Mouse (Mus musculus) bone marrow macrophage, adult 2 months (primary cell): Measurements from ENCODE around the gene Clic3. TPM values are rescaled to one million over a fixed set of nuclear protein-coding genes. Genes with fewer than 3 reads are reported as not detected.

Source experiments
- H3K27ac ChIP-seq: 2 replicates; pipeline ENCODE4 v1.5.1; 2012; ENCODE audit warnings: low read depth, low read length; ENCODE audit not compliant: insufficient read depth
- H3K4me1 ChIP-seq: 2 replicates; pipeline ENCODE4 v1.6.1; 2012; ENCODE audit warnings: low read length; ENCODE audit not compliant: control insufficient read depth, insufficient read depth
- H3K4me3 ChIP-seq: 2 replicates; pipeline ENCODE4 v1.5.1; 2012; ENCODE audit warnings: mild to moderate bottlenecking, low read length, moderate library complexity; ENCODE audit not compliant: insufficient read depth
- CTCF ChIP-seq: IDR thresholded peaks from 2 replicates; pipeline ENCODE4 v1.5.1; 2012; ENCODE audit warnings: low read depth, mild to moderate bottlenecking, low read length, moderate library complexity
- POLR2A ChIP-seq: IDR thresholded peaks from 2 replicates; pipeline ENCODE4 v1.6.1; 2012; ENCODE audit warnings: mild to moderate bottlenecking, low read depth, low read length, borderline replicate concordance
- polyA plus RNA-seq: library from polyadenylated mRNA; stranded (reverse); fragments of >200 nt; gene quantifications from 2 replicates; pipeline ENCODE4 v1.2.4, GENCODE M21; 2012; ENCODE audit not compliant: missing spikeins, insufficient read depth, insufficient read length

Clic3 gene
- polyA plus RNA-seq, 1 experiment = not detected

DNA sequence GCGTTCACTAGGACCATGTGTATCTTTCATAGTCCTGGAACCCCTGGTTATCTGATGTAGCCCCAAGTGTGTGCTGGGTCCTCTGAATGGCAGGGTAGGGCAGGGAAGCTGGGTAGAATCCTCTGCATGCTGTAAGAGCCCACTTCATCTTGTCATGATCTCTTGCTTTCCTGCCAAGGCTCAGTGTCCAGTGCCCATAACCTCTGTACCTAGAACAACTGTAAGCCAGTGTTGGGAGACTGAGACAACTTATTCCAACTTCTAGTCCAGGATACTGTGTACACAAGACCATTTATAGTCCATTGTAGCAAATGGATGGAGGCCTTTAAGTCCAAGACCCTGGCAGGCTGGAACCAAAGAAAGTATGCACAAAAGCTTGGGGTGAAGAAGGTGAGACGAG lies 8.6 kb downstream of the Clic3 start:
- Histone ChIP-seq H3K4me1 (peaks cover 14% of the 10 kb centered on the region), H3K4me3 (no peak overlapping the region), H3K27ac (no peak overlapping the region)
- no peak for TF ChIP-seq CTCF
- no peak for TF ChIP-seq POLR2A

DNA sequence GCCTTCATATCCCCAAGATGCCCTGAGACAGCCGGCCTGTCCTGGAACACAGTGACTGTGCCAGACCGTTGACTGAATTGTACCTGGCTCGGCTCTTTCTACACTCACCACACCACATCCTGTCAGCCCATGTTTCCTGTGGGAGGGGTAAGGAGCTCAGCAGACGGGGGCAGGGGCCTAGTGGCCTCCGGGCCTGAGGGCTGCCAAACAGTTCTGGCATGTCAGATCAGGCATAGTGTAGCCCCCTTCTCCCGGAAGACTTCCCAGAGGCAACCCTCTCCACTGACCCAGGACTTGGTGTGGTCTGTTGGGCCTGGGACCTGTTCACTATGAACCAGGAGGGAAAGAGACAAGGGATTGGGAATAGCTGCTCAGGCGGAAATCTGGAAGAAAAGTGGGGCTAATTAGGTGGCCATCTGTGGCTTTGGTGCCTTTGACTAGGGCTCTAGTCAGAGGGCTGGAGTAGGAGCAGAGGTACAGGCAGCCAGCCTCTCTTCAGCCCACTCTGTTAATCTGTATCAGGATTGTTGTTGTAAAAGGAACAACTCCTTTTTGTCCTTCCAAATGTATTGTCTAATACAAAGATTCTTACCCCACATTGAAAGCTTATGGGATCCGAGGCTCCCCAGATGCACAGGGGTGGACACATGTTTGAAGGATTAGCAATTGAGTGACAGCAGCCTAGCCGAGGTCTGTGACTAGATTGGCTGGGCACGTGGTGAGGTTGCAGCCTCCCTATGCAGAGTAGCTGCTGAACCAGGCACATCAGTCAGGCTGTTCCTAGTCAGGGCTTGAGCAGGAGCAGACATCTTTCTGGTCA lies 9.4 kb downstream of the Clic3 start:
- H3K27ac ChIP-seq = no peak overlapping the region
- TF ChIP-seq POLR2A (no peak), CTCF (no peak)
- H3K4me1 ChIP-seq = peaks cover 14% of the 10 kb centered on the region
- no peak overlapping the region for H3K4me3 ChIP-seq

DNA sequence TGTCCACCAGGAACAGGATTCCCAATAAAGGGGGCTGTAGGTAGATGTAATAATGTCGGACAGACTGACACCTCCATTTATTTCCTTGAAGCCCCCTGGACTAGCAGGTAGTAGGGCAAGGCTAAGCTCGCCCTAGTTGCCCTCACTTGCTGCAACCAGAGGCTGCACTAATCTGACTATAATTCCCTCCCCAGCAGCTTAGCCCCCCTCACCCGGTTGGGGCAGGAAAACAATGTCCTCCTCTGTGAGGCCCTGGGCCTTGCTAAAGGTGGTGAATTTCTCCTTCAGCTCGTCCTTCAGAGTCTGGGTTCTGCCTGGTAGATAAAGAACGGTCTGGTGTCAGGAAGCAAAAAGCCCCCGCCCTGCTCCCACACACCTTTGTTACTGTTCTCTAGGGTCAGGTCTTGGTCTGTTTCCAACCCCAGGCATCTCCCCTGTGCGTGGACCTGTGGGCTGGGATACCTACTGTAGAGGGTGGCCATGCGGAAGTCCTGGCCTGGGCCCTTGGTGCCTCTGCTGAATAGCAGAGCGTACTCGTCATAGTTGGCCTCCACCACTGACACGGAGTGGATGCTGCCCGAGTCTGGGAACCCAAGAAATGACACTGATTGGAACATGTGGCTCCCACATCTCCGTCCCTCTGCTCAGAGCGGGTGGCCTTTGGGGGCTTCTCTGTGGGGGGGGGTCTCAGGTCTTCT lies 11.1 kb downstream of the Clic3 start:
- Histone ChIP-seq H3K27ac (no peak overlapping the region), H3K4me1 (peaks cover 5% of the 10 kb centered on the region; the same call in 1 of the 2 replicates)

DNA sequence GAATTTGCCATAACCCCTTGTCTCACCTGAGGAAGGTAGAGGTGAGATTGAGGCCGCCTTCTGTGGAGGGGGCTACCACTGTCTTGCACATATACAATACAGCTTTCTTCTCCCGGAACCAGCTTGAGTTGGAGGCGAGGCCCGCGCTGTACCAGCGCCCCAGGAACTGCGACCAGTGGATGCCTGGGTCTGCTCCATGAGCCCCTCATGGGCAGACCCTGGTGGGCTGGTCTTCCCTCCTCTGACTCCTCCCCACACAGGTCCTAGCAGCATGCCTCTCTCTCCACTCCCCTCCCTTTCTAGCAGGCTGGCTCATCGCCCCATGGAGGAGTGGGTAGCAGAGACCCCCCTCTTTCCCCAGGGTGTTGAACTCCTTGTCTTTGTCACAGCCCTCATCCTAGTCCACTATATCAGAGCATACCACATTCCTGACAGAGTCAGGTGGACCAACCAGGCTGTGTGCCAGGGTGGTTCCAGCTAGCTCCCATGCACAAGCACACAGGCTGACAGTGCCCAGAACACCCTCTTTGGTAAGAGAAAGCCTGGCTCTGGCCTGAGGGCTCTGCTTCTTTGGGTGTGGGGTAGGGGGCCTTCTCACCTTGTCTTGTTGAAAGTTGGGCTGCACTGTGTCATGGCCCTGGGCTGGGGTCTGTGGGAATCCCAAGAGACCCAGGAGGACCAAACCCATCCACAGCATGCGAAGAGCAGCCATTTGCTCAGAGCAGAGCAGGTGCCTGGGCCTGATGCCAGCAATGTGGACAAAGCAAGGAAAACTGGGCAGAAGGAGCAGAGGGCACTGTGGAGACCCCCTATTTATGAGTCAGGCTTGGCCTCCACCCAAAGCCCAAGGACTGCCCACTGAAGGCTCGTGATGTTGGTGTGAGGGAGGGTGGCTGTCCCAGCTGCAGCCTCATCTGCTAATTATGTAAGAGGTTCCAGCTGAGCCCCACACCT lies 12.6 kb downstream of the Clic3 start:
- H3K4me3 ChIP-seq = no peak overlapping the region
- peaks cover 5% of the 10 kb centered on the region; the same call in 1 of the 2 replicates for H3K4me1 ChIP-seq
- TF ChIP-seq POLR2A (no peak), CTCF (no peak)
- no peak overlapping the region for H3K27ac ChIP-seq

More for the DNA sequence above, 11.1 kb downstream of the Clic3 start:
- H3K4me3 ChIP-seq = no peak overlapping the region
- no peak for TF ChIP-seq POLR2A
- TF ChIP-seq CTCF = no peak

DNA sequence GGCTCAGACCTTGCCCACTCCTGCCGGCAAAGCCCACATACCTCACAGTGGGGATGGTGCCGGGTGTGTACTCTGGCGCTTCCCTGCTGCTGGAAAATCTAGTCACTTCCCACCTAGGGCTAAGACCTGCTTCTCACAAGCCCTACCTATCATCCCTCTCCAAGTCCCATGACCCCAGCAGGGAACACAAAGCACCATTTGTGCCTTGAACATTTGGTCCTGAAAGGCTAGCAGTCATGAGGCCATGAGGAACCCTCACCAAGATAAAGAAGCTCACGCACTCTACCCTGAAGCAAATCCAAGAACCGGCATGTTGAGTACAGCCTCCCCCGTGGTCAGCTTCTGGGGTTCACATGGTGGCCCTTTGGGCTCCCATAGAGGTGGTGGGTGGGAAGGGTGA lies 13.3 kb downstream of the Clic3 start, which contains the start of gene Ptgds:
Ptgds (minus strand) TSS at position 78 of the 400 bp plus-strand sequence.
- Histone ChIP-seq H3K27ac (no peak within 1 kb of the TSS), H3K4me1 (peaks cover 5% of the 10 kb centered on the region; the same call in 1 of the 2 replicates), H3K4me3 (no peak within 1 kb of the TSS)
- TF ChIP-seq POLR2A (no peak), CTCF (no peak)

DNA sequence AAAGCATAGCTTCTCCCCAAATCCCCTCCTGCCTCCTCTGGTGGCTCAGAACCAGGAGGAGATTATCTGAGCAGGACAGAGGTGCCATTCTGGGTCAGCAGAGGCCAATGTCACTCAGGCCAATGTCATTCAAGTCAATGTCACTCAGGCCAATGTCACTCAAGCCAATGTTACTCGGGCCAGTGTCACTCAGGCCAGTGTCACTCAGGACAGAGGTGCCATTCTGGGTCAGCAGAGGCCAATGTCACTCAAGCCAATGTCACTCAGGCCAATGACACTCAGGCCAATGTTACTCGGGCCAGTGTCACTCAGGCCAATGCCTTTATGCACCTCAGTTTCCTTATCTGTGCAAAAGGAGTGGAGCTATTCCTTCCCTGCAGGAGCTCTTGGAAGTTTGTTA lies 15.9 kb downstream of the Clic3 start:
- Histone ChIP-seq H3K4me1 (no peaks in the 10 kb centered on the region), H3K27ac (no peak overlapping the region), H3K4me3 (no peak overlapping the region)
- TF ChIP-seq CTCF (no peak), POLR2A (no peak)

DNA sequence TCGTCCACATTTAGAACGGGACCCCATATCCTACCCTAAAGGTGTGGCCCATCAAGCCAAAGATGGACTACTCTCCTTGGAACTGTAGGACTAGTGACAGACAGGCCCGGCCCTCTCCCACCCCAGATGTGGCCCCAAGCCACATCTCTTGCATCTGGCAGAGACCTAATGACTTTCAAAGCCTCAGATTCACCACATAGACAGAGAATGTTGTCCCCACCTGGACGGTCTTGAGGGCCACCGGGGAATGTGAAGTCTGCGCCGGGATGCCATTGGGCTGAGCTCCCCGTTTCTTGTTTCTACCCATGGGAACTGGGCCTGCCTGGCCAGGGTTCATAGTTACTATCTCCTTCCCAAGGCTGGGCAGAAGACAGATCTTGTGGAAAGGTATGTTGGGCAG lies 20.9 kb downstream of the Clic3 start:
- H3K4me1 ChIP-seq = no peaks in the 10 kb centered on the region; the same call in 1 of the 2 replicates
- no peak overlapping the region for H3K4me3 ChIP-seq
- TF ChIP-seq CTCF = no peak
- no peak for TF ChIP-seq POLR2A

DNA sequence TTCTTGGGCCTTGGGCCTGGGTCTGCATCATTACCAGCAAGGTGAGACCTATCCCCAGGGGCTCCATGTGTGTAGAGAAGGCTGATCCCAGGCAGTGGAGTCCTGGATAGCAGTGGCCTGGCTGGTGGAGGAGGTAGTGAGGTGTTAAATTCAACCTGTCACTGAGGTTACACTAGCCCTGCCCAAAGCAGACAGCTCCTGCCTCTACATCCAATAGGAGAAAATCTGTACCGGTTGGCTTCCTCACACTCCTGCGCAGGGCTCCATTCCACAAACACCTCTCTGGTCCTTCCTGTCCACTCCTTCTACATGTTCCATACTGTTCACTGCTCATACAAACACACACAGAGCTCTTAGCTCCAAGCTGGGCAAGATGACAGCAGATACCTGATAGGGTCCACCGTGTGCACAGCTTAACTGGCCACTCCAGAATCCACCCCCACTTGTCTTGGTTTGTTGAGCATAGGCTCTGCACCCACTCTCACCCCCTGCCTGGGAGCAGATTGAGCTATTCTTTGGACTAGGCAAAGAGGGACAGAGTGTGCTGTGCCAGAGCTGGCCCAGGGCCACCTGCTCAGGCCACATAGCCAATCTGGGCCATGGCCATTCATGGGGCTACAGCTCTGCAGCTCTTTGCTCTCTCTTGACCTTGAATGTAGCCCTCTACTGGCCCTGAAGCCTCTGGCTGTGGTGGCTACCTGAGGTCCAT lies 21.5 kb downstream of the Clic3 start:
- H3K4me1 ChIP-seq = no peaks in the 10 kb centered on the region; the same call in 1 of the 2 replicates
- H3K4me3 ChIP-seq = no peak overlapping the region
- H3K27ac ChIP-seq = no peak overlapping the region
- TF ChIP-seq CTCF (no peak), POLR2A (no peak)

More for the DNA sequence above, 20.9 kb downstream of the Clic3 start:
- H3K27ac ChIP-seq = no peak overlapping the region
